Mouse (Mus musculus): ENCODE results near the gene Ola1.

Gene Ola1

DNA sequence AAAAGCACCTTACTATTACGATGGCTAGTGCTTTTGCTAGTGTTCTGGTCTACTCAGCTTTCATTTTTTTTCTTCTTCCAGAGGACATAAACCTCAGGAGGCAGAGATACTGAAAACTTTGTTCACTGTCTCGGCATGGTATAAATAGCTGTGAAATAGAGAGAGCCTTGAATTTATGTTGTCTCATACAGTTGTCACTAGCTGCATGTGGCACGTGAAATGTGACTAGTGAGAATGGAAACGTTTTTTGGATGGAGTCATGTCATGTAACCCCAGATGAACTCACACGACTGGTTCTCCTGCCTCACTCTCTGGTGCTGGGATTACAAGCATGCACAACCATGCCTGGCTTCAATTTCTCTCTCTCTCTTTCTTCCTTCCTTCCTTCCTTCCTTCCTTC lies 173.2 kb downstream of the Ola1 start:
- in situ Hi-C loops (cut with MboI; ENCODE audit: unreplicated experiment in 2 of 2), result loop anchor here in 1 of 2 experiments (5.0 kb wide), 1 partner anchor 33 kb away; no protein-coding TSS in a partner anchor
